Mouse (Mus musculus): ENCODE measurements around the gene Fgfrl1.

The Fgfrl1 gene

DNA sequence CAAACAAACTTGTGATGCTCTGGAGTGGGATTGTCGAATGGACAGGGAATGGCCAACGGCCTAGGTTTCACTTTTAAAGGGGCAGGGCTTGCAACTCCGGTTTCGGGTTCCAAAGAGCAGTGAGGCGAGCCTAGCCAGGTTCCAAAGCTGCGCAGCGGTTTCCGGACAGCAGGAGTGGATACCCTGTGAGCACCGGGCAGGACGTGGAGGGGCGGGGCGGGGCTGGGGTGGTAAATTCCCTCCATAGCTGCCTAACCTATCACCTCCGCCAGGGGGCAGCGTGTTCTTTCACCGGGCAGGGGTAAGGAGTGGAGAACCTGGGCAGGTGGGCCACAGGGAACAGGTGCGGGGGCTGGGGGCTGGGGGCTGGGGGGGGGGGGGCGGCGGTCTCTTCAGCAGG lies at the start of gene Fgfrl1:
Gene Fgfrl1 (plus strand): TSS at position 112 of the 400 bp plus-strand sequence.
- DNase-seq (ENCODE audit: low spot score in 2 of 2), result no peak

DNA sequence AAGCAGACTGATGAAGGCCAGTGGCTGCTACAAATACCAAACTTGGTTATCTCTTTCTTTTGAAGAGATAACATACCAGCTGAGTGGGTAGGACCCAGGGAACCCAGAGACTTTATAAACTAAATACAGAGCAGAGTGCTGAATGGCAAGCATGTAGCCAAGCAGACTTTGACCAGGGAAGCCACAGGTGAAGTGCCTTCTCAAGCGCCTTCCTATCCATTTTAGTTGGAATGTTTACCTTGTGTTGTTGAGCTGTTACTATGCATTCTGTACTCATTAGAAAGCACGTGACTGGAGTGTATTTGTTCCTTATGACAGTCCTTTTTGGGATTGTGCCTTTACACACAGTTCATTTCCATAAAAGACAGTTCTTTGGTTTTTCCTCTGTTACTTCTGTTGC lies 48.5 kb upstream of the Fgfrl1 start:
- no peak for DNase-seq (ENCODE audit: low spot score in 2 of 2)

DNA sequence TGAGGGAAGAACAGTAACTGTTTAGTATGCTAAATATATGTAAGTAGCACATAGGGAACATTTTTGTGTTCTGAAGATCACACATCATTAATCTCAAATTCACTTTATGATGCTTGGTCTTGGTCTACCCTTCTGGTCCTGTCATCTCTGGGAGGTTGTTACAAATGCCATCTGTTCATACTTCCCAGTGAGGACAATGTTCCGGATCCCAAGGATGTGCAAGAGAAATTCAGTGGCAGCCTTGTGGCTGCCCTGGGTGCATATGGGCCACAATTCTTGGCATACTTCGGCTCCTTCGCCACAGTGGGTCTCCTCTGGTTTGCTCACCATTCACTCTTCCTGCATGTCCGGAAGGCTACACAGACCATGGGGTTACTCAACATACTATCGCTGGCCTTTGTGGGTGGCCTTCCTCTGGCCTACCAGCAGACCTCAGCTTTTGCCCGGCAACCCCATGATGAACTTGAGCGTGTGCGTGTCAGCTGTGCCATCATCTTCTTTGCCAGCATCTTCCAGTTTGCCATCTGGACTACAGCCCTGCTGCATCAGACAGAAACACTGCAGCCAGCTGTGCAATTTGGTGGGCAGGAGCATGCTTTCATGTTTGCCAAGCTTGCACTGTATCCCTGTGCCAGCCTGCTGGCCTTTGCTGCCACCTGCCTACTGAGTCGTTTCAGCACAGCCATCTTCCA lies 46.4 kb upstream of the Fgfrl1 start:
- DNase-seq (ENCODE audit: low spot score in 2 of 2), result no peak

DNA sequence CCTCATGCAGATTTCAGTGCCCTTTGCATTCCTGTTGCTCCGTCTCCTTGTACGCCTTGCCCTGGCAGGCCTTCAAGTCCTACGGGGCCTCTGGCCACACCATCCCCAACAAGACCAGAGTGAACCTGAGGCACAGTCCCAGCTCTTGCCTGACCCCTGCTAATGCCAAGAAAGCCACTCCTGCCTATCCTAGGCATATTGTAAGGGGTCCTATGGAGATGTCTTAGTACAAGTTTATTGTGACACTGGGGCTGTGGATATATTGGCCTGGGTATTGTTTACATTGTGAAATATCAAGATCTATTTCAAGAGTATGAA lies 45.9 kb upstream of the Fgfrl1 start:
- DNase-seq (ENCODE audit: low spot score in 2 of 2), result no peak

DNA sequence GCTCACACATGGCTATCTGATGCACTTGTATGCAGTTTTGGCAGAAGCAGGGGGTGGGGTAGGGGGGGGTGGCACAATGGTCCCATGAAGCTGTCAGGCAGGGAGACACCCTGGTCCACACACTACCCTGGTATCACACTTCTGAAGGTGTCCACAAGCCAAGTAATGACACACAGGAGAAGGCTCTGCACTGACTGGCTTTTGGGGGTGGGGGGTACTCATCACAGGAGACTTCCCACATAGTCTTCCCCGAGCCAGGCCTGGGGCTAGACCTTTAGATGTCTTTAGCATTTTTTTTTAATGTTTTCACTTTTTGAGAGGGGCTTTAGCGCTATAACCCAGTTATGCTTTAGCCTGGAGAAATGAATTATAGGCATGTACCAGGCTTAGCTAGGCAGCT lies 44.9 kb upstream of the Fgfrl1 start:
- DNase-seq (ENCODE audit: low spot score in 2 of 2), result no peak

DNA sequence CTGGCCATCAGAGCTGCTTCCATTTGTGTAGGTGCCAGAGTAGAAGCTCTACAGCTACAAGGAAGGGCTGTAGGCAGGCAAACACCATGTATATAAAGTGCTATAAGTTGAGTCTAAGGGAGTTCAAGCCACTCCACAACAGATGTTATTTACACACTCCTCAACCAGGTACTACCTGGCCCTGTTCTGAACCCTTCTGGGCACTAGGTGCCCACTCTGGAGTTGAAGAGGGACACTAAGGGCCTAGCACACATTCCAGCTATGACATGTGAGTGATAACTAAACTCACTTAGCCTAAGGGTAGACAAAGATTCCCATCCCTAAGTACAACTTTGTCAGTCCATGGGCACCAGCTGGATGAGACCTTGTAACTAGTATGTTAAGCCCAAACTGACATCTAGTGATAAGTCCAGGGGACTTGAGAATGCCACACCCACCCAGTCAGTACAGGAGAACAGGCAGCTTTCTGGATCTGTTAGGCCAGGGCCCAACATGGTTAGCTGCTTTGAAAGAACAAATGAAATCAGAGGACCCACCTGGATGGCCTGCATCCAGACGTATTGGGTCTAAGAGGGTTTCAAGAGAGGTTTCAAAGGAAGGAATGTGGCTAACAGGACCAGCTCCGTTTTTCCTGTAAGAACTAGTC lies 44.2 kb upstream of the Fgfrl1 start:
- no peak for DNase-seq (ENCODE audit: low spot score in 2 of 2)

DNA sequence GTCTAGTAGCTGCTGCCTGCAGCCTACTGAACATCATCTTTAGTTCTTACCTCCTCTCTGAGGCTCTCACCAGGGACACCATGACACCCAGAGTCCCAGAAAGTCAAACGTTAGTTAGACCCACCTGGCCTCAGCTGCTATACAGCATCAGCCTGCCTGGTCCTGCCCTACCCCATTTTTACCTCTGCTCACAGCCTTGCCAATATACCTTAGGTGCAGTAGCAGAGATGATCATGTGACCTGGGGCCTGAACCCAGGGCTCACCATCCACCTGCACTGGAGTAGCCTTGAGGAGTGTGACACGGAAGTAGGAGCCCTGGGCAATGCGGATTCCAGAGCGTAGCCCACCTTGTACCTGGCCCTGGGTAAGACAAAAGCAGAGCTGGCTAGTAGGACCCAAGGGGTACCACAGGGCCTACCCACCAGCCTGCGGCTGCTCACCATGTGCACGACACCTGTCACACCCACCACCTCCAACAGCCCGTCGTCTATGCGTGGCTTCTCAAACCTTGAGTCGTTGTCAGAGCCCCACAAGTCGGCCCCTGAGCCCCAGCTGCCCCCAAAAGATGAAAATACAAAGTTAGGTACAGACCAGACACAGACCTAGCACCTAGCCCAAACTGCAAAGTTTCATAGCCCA lies 43.1 kb upstream of the Fgfrl1 start:
- no peak for DNase-seq (ENCODE audit: low spot score in 2 of 2)

DNA sequence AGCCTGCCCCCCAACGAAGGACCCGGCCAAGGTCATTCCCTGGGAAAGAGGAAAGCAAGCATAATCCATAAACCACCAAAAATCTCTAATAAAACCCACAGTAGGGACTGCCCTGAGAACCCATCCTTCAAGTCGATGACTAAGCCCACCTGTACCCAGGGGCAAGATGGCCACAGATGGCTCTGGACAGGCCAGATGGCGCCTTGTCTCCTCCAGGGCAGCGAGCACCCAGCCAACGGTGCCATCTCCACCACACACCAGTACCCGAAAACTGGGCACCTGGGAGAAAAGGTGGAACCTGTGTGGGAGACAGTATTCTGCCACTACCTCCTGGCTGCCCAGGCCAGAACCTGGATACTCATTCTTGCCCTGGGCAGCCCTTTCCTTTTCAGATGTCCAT lies 41.8 kb upstream of the Fgfrl1 start:
- no peak for DNase-seq (ENCODE audit: low spot score in 2 of 2)

DNA sequence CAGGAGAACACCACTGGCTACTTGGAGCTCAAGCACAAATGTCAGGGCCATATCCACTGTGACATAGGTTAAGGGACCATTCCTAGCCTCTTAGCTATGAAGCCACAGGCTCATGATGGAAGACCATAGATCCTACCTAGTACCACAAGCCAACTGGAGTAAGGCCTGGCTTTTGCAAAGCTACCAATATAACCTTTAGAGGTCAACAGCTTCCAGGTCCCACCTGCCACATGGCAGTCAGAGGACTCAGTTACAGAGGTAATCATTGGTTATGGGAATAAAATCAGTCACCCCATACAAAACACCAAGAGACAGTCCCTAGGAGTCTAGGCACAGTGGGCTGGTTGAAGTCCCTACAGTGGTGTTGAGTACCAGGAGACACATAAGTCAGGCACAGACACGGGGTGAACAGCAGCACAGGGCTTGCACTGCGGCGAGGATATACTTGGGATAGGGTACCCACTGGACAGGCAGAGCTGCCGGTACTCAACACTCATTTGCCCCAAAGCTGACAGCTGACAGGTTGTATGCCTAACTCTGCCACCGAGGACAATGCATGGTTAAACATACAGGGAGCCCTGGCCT lies 41.0 kb upstream of the Fgfrl1 start:
- no peak for DNase-seq (ENCODE audit: low spot score in 2 of 2)

DNA sequence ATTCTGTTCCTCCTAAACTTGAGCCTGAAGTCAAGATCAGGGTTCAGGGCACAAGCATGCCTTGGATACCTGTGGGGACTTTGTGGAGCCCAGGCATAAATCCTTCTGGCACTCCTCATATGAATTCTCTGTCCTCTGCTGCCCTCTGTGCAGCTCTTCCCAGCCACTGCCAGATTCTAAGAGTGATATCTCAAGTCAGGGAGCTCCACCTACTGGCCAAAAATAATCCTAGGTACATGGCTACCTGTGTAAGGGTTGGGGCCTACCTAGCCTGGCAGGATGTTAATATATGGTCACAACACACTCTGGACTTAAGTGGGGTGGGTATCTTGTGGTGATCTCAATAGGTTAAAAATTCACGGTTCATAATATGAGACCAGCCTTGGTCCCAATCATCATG lies 40.4 kb upstream of the Fgfrl1 start:
- DNase-seq (ENCODE audit: low spot score in 2 of 2), result peak; percentile 63 to 69

DNA sequence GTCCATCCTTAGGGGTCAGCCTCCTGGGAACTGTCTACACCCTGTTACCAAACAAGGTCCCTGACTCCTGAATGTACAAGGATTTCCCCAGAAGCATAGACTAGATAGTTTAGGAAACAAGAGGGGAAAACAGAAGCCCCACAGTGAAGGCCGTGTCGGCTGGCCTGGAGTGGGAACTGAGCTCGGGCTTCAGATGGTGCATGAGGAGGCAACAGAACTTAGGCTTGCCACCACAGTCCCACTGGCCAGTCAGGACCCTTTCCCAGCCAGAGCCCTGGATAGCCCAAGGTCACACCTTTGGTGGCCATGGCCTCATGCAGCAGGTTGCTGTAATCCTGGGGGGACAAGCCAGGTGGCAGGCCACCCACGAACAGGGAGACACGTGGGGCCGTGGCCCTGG lies 38.8 kb upstream of the Fgfrl1 start:
- DNase-seq (ENCODE audit: low spot score in 2 of 2), result no peak

DNA sequence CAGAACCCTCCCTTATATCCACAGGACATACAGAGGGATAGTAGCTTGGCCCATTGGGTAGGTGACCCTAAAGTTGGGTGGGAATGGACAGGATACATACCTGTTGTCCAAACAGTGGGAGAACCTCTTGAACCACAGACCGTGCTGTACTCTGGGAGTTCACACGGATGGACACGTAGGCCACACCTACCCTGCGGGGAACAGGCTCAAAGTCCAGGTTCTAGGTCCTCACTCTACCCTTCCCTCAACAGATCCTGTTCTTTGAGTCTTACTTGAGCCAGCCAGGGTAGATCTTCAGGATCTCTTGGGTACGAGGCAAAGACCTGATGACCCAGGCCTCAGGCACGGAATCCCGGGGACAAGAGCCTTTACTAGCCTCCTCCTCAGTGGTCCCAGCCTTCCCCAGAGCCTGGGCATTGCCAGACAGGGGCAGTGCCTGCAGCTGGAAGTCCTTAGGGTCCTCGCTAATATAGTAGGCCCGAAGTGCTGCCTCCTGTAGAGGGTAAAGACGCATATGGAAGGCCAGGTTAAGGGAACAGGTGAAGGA lies 37.7 kb upstream of the Fgfrl1 start:
- DNase-seq (ENCODE audit: low spot score in 2 of 2), result no peak

DNA sequence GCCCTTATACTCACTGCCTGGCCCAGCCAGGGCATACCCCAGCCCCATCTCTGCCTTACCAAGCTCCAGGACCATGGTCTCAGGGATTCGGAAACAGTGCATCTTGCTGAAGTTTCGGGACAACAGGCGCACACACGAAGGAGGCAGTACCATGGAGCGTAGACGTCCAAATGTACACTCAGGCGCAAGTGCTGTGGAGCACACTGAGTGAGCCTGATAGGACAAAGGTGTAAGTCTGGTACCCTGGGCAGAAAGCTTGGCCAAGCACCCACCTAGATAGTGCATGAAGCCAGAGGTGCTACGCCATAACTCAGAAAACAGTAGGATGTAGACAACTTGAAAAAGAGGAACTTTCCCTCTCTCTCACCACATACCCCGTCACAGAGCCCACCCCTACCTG lies 36.8 kb upstream of the Fgfrl1 start:
- no peak for DNase-seq (ENCODE audit: low spot score in 2 of 2)

DNA sequence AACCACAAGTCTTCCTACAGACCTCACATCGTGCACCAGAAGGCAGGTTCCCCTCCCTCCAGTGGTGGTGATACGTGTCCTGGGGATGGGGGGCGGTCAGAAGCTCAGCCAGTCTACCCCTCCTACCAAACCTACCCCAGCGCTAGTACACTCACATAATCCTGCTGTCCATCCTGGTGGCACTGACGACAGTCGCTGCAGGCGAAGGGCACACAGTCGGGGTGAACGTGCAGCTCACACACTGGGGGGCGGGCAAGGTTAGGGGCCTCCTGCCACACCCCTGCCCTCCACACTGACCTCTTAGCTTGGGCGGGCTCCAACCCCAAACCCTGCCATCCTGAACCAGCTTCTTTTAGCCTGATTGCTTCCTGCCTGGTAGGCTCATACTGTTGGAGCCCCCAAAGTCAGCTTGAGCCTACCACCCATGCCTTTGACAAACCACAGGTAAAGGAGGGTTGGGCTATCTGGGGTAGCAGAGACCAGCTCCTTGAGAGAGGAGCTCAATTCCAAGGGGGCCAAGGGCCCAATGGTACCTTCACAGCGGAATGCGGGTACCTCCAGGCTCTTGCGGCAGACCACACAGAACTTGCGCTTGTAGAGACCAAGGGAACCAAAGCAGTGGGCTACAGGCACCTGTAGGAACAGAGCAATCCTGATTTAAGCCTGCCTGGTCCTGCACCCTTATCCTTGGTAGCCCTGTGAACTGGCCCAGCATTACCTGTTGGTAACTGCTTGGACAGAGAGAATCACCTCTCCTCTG lies 36.1 kb upstream of the Fgfrl1 start:
- DNase-seq (ENCODE audit: low spot score in 2 of 2), result no peak

DNA sequence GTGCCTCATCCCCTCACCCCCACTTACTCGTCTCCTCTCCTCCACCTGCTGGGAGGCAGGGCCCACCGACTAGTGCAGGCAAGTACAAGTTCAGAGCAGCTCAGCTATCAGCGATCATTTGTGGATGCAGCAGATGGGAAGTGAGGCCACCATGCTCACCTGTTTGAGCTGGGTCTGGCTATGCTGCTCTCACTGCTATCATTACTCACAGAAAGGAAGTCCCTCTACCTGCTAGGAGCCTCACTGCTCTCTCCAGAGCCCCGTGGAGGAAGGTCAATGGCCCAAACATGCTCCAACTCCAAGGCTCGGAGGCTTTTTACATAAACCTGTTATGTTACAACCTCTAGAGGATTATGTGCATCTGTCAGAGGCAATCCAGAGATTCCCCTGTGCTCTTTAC lies 34.8 kb upstream of the Fgfrl1 start:
- DNase-seq (ENCODE audit: low spot score in 2 of 2), result no peak

DNA sequence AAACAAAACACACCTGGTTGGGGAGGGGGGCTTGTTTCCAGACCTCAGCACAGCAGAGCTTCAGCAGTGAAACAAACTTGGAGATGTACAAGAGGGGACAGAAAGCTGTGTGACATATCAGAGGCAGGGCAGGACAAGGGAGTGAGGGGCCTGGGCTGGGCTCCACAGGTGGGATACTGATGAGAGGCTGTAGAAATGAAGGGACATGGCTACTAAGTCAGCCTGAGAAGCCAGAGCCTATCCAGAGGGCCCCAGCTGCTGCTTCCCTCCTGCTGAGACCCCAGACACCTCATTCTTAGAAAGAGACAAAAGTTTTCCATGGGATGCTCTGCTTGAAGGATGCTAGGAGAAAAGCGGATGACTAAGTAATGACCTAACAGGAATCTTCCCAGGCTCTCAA lies 33.6 kb upstream of the Fgfrl1 start:
- no peak for DNase-seq (ENCODE audit: low spot score in 2 of 2)

DNA sequence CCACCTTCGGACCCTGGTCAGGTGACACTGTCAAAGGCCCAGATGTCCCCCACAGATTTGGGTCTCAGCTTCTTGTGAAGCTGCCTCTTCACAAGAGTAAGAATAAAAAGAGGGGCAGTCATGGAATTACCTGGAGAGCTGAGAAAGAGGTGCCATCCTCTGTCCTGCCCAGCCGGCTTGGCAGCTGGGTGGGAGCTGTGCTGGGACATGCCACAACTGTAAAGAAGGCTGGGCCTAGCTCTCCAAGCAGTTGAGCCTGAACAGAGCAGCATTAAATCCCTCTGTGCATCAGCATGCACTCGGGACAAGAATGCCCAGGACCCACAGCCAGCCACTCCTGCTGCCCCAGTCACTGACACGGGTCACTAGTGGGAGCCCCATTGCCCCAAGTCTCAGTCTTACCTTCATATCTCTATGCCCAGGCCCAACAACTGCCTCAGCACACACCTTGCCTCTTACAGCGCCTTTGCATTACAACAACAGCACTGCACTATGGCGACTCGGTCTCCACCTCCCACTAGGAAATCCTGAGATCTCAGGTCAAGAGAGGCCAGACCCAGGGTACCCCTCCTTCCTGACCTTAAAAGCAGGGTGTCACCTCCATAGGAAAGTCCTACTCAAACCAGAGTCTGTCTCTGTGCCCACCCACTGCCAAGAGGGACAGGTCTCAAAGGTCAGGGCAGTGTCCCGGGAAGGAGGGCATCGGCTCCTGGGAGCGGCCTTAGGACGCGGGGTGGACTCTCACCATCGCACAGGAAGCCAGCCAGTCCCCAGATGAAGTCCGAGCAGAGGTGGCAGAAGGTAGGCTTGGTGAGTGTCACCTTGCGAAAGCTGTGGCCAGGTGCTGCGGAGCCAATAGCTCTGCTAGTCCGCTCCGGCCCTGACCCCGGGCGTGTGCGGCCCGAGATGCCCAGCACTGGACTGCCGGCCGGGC lies 32.2 kb upstream of the Fgfrl1 start, which contains the start of gene Idua:
Gene Idua (plus strand): TSS at position 634 of the 934 bp plus-strand sequence.
- no peak for DNase-seq (ENCODE audit: low spot score in 2 of 2)

DNA sequence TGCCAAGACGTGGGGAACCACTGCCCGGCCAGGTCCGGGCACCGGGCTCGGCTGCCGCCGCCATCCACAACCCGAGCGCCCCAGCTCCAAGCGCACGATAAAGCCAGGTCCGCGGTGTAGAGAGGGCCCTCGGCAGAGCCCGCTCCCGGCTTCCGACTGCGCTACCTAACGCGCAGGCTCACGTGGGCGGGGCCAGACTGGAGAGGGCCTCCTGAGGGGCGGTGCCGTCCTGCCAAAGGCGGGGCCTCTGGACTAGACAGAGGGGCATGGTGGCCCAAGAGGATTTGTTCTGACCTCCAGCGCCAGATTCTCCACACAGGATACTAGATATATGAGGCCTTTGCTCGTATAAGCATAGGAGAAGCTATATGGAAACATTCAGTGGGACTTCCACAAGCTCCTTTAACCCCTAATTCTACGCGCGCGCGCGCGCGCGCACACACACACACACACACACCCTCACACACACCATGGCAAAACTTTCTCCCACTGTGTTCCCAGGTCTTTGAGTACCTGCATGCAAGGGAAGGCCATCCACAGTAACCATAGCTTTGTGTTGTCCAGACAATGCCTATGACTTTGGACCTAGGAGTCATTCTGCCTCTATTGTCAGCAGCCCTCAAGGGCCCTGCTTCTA lies 31.4 kb upstream of the Fgfrl1 start:
- peak; percentile 88 to 90 for DNase-seq (ENCODE audit: low spot score in 2 of 2)

DNA sequence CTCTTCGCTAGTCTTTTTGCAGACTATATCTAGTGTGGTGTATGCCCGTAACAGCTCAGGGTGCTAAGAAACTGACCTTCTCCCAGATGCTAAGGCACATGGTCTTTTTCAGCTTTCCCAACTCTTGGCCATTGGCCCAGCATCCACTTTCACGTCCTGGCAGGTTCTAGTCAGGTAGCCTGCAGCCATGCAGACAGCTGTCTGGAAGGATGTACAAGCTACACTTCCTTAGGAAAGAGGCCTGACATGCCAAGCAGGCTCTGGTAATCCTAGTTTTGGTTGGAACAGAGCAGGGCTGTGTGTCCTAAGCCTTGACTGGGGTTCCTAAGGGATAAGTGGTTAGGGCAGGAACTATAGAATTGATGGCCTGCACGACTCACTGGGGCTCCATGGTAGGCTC lies 29.4 kb upstream of the Fgfrl1 start:
- no peak for DNase-seq (ENCODE audit: low spot score in 2 of 2)

DNA sequence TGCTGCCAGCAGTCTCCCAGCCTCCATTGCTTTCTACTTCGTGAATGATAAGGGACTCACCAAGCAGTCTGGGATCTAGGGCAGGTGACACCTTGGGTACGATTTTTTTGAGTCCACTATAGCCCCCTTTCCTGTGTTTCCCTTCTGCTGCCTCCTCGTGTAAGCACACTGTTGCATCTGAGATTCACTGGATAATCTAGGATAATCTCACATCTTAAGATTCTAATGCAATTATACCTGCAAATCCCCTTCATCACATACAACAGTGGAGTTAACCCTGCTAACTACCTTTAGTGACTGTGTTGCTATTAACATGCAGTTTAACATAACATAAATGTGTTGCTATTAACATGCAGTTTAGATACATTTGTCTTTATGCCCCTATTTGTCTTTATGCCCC lies 27.1 kb upstream of the Fgfrl1 start:
- DNase-seq (ENCODE audit: low spot score in 2 of 2), result no peak
